Mouse (Mus musculus): ENCODE data around the gene Egfl8. TPM values are rescaled to one million over a fixed set of nuclear protein-coding genes. Genes with fewer than 3 reads are reported as not detected.

Egfl8 gene
- polyA plus RNA-seq, 1 experiment: 1.1 TPM

DNA sequence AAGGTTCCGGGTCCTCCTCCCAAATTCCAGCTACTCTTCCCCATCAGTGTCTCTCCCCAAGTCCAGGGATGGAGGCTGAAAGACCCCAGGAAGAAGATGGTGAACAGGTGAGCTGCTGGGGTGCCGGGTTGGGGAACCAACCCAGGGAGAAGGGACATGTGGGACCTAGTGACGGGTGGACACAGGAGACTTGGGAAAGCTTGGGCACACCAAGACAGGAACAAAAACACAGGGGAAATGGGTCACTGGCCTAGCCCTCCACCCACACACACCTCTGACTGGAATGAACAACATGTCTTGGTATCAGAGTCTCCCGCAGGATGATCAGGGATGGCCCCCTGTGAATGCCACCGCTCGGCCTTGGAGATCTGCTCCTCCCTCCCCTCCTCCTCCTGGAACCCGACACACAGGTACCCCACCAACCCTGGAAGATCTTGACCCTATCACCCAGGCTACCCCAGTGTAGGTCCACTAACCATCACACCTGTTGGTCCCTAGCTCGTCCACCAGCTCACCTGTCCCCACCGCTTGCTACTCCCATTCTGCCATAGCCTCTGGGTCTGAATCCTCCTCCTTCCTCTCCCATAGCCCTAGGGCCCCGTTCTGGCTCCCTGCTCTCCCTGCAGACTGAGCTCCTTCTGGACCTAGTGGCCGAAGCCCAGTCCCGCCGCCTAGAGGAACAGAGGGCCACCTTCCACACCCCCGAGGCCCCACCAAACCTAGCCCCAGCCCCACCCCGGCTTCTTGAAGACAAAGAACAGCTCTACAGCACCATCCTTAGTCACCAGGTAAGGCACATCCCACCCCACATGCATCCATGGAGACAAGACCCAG, 25.4 kb downstream of the Egfl8 start:
- peak overlapping the region; percentile 73; the same call in 1 of the 2 replicates for H3K4me3 ChIP-seq (ENCODE audit: low read depth, low read length)
- TF ChIP-seq CTCF (IDR thresholded peaks at IDR 0.05; ENCODE audit: low read depth, low read length) (no peak), POLR2A (IDR thresholded peaks at IDR 0.05; ENCODE audit: insufficient read depth, low read length) (no peak), EP300 (IDR thresholded peaks at IDR 0.05; ENCODE audit: insufficient read depth, low read depth, low read length) (no peak)
- no peaks in the 10 kb centered on the region for H3K27me3 ChIP-seq (ENCODE audit: control insufficient read depth, insufficient read depth, low read length, poor library complexity, severe bottlenecking)
- peak overlapping the region; percentile 98 for H3K9ac ChIP-seq (ENCODE audit: low read depth, poor library complexity, severe bottlenecking)
- 0 out of 2 replicates have a peak, but pooled peaks cover 6% of the 10 kb centered on the region for H3K36me3 ChIP-seq (ENCODE audit: control insufficient read depth, insufficient read depth, low read length, poor library complexity, severe bottlenecking)
- peaks cover 11% of the 10 kb centered on the region for H3K4me1 ChIP-seq (ENCODE audit: control insufficient read depth, insufficient read depth, low read length)
- H3K9me3 ChIP-seq (replicated peaks; ENCODE audit: control insufficient read depth, insufficient read depth, low read length, poor library complexity, severe bottlenecking): no peaks in the 10 kb centered on the region
- H3K27ac ChIP-seq (ENCODE audit: insufficient read depth, low read length): peak overlapping the region; percentile 75

DNA sequence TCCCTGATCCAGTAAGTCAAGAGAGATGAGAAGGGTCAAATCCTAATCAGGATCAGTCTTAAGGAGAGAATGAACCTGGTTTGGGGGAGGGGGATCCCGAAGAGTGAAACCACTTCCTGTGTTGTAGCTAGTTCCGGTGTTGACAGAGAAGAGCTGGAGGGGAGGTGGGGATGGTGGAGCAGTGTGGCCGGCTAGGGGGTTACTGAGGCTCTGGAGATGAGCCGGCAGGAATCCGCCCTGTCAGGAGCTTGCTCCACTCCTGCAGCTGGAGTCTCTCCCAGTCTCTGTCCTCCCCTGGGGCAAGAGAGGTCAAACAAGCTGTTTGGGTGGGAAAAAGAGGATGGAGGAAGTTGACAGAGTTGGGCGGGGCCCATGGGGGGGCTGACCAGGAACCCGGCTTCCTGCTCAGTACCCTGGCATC, 26.1 kb downstream of the Egfl8 start, which contains the start of gene Gpsm3:
TSS of gene Gpsm3 (plus strand) at position 126 of the 421 bp plus-strand sequence.
- Histone ChIP-seq H3K36me3 (ENCODE audit: control insufficient read depth, insufficient read depth, low read length, poor library complexity, severe bottlenecking) (0 out of 2 replicates have a peak, but pooled peaks cover 4% of the 10 kb centered on the region), H3K27me3 (ENCODE audit: control insufficient read depth, insufficient read depth, low read length, poor library complexity, severe bottlenecking) (no peaks in the 10 kb centered on the region), H3K9me3 (replicated peaks; ENCODE audit: control insufficient read depth, insufficient read depth, low read length, poor library complexity, severe bottlenecking) (no peaks in the 10 kb centered on the region), H3K4me1 (ENCODE audit: control insufficient read depth, insufficient read depth, low read length) (peaks cover 11% of the 10 kb centered on the region), H3K27ac (ENCODE audit: insufficient read depth, low read length) (peak within 1 kb of the TSS; percentile 33; the same call in 1 of the 2 replicates), H3K4me3 (ENCODE audit: low read depth, low read length) (peak within 1 kb of the TSS; percentile 37; the same call in 1 of the 2 replicates), H3K9ac (ENCODE audit: low read depth, poor library complexity, severe bottlenecking) (peak within 1 kb of the TSS; percentile 43)
- no peak for TF ChIP-seq POLR2A (IDR thresholded peaks at IDR 0.05; ENCODE audit: insufficient read depth, low read length)
- TF ChIP-seq EP300 (IDR thresholded peaks at IDR 0.05; ENCODE audit: insufficient read depth, low read depth, low read length): 0 out of 2 replicates have a peak, but pooled peaks have one; percentile 13
- no peak for TF ChIP-seq CTCF (IDR thresholded peaks at IDR 0.05; ENCODE audit: low read depth, low read length)

- Histone ChIP-seq H3K9ac (ENCODE audit: low read depth, poor library complexity, severe bottlenecking) (peak overlapping the region; percentile 43), H3K4me1 (ENCODE audit: control insufficient read depth, insufficient read depth, low read length) (peaks cover 11% of the 10 kb centered on the region), H3K4me3 (ENCODE audit: low read depth, low read length) (no peak overlapping the region), H3K9me3 (replicated peaks; ENCODE audit: control insufficient read depth, insufficient read depth, low read length, poor library complexity, severe bottlenecking) (no peaks in the 10 kb centered on the region), H3K27me3 (ENCODE audit: control insufficient read depth, insufficient read depth, low read length, poor library complexity, severe bottlenecking) (no peaks in the 10 kb centered on the region), H3K27ac (ENCODE audit: insufficient read depth, low read length) (no peak overlapping the region), H3K36me3 (ENCODE audit: control insufficient read depth, insufficient read depth, low read length, poor library complexity, severe bottlenecking) (no peaks in the 10 kb centered on the region)
- TF ChIP-seq EP300 (IDR thresholded peaks at IDR 0.05; ENCODE audit: insufficient read depth, low read depth, low read length) (no peak), CTCF (IDR thresholded peaks at IDR 0.05; ENCODE audit: low read depth, low read length) (no peak), POLR2A (IDR thresholded peaks at IDR 0.05; ENCODE audit: insufficient read depth, low read length) (no peak)
These were observed 26.6 kb downstream of the Egfl8 start for GRCm38 (mm10) chr17:34589206-34589605.

DNA sequence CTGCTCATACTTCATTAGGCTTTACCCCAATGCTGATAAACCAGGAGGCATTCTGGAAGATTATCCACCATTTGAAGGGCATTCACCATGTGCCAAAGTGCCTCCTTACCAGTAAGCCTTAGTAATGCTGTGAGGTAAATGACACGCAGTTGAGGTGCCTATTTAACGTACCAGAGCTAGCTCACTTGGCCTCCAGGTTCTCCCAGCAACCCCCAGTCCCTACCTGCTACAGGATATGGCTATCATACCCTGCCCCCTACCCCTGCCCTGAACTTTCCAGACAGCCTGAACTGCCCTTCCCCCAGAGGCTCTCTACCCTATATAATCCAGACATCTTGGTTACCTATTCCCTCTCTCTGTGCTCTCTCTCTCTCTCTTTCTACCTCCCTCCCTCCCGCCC, 27.0 kb downstream of the Egfl8 start:
- H3K4me3 ChIP-seq (ENCODE audit: low read depth, low read length): no peak overlapping the region
- peaks cover 11% of the 10 kb centered on the region for H3K4me1 ChIP-seq (ENCODE audit: control insufficient read depth, insufficient read depth, low read length)
- H3K36me3 ChIP-seq (ENCODE audit: control insufficient read depth, insufficient read depth, low read length, poor library complexity, severe bottlenecking): no peaks in the 10 kb centered on the region
- H3K27ac ChIP-seq (ENCODE audit: insufficient read depth, low read length): no peak overlapping the region
- H3K27me3 ChIP-seq (ENCODE audit: control insufficient read depth, insufficient read depth, low read length, poor library complexity, severe bottlenecking): no peaks in the 10 kb centered on the region
- peak overlapping the region; percentile 43 for H3K9ac ChIP-seq (ENCODE audit: low read depth, poor library complexity, severe bottlenecking)
- TF ChIP-seq POLR2A (IDR thresholded peaks at IDR 0.05; ENCODE audit: insufficient read depth, low read length) (no peak), CTCF (IDR thresholded peaks at IDR 0.05; ENCODE audit: low read depth, low read length) (no peak), EP300 (IDR thresholded peaks at IDR 0.05; ENCODE audit: insufficient read depth, low read depth, low read length) (no peak)
- no peaks in the 10 kb centered on the region for H3K9me3 ChIP-seq (replicated peaks; ENCODE audit: control insufficient read depth, insufficient read depth, low read length, poor library complexity, severe bottlenecking)

GRCm38 (mm10) chr17:34587814-34588213, 28.0 kb downstream of the Egfl8 start:
- TF ChIP-seq POLR2A (IDR thresholded peaks at IDR 0.05; ENCODE audit: insufficient read depth, low read length) (no peak), CTCF (IDR thresholded peaks at IDR 0.05; ENCODE audit: low read depth, low read length) (no peak), EP300 (IDR thresholded peaks at IDR 0.05; ENCODE audit: insufficient read depth, low read depth, low read length) (no peak)
- Histone ChIP-seq H3K36me3 (ENCODE audit: control insufficient read depth, insufficient read depth, low read length, poor library complexity, severe bottlenecking) (no peaks in the 10 kb centered on the region), H3K27me3 (ENCODE audit: control insufficient read depth, insufficient read depth, low read length, poor library complexity, severe bottlenecking) (no peaks in the 10 kb centered on the region), H3K9ac (ENCODE audit: low read depth, poor library complexity, severe bottlenecking) (peak overlapping the region; percentile 80), H3K4me3 (ENCODE audit: low read depth, low read length) (peak overlapping the region; percentile 97), H3K9me3 (replicated peaks; ENCODE audit: control insufficient read depth, insufficient read depth, low read length, poor library complexity, severe bottlenecking) (no peaks in the 10 kb centered on the region), H3K27ac (ENCODE audit: insufficient read depth, low read length) (no peak overlapping the region), H3K4me1 (ENCODE audit: control insufficient read depth, insufficient read depth, low read length) (peaks cover 11% of the 10 kb centered on the region)

GRCm38 (mm10) chr17:34587423-34587811, 28.4 kb downstream of the Egfl8 start:
- H3K27ac ChIP-seq (ENCODE audit: insufficient read depth, low read length): no peak overlapping the region
- peaks cover 11% of the 10 kb centered on the region for H3K4me1 ChIP-seq (ENCODE audit: control insufficient read depth, insufficient read depth, low read length)

More at GRCm38 (mm10) chr17:34587423-34587811, 28.4 kb downstream of the Egfl8 start:
- peak overlapping the region; percentile 80 for H3K9ac ChIP-seq (ENCODE audit: low read depth, poor library complexity, severe bottlenecking)
- TF ChIP-seq CTCF (IDR thresholded peaks at IDR 0.05; ENCODE audit: low read depth, low read length): no peak
- TF ChIP-seq POLR2A (IDR thresholded peaks at IDR 0.05; ENCODE audit: insufficient read depth, low read length): peak; percentile 83
- no peak for TF ChIP-seq EP300 (IDR thresholded peaks at IDR 0.05; ENCODE audit: insufficient read depth, low read depth, low read length)
- H3K36me3 ChIP-seq (ENCODE audit: control insufficient read depth, insufficient read depth, low read length, poor library complexity, severe bottlenecking): no peaks in the 10 kb centered on the region
- no peaks in the 10 kb centered on the region for H3K9me3 ChIP-seq (replicated peaks; ENCODE audit: control insufficient read depth, insufficient read depth, low read length, poor library complexity, severe bottlenecking)
- peak overlapping the region; percentile 97 for H3K4me3 ChIP-seq (ENCODE audit: low read depth, low read length)
- H3K27me3 ChIP-seq (ENCODE audit: control insufficient read depth, insufficient read depth, low read length, poor library complexity, severe bottlenecking): no peaks in the 10 kb centered on the region
